In genomic region chr16:92313953-92314741, GRCm38 (mm10) we compare ENCODE assay signal across 8 mouse cellular contexts. TPM values are rescaled to one million over a fixed set of nuclear protein-coding genes. Genes with fewer than 3 reads are reported as not detected.
A peak's percentile ranks its signal among the peaks of the same experiment; 100 is the strongest.
DNase-seq lines count a peak whose midpoint lies in the region; ATAC-seq and TF ChIP-seq lines count a peak whose summit lies in the region.
"Had no signal": no experiment of that assay in that cellular context is flagged by ENCODE, and none has a peak within 500 bp of the region (broad histone marks: within the 10 kb centered on the region; RNA-seq: fewer than 3 reads in every experiment).

No protein-coding gene starts in this region.

- no peaks in the 10 kb centered on the region for H3K9me3 ChIP-seq in embryonic facial prominence, embryonic 14.5 days (ENCODE audit: control insufficient read depth, low read length)
- no peaks in the 10 kb centered on the region for H3K9me3 ChIP-seq in heart, postnatal 0 days (replicated peaks; ENCODE audit: control insufficient read depth, low read length)
- no peaks in the 10 kb centered on the region for H3K9me3 ChIP-seq in lung, embryonic 15.5 days

- H3K9ac ChIP-seq in embryonic facial prominence, embryonic 14.5 days (ENCODE audit: low read depth, low read length) = no peak overlapping the region
- H3K9ac ChIP-seq in heart, postnatal 0 days (replicated peaks; ENCODE audit: low read depth, low read length) = no peak overlapping the region
- H3K9ac ChIP-seq in lung, embryonic 15.5 days = no peak overlapping the region

- peak; percentile 80 for TF ChIP-seq CTCF in bone marrow, adult 2 months (IDR thresholded peaks at IDR 0.05; ENCODE audit: control insufficient read depth, insufficient read depth, low read length)
- peak; percentile 98 for TF ChIP-seq CTCF in heart, postnatal 0 days (IDR thresholded peaks at IDR 0.05; ENCODE audit: low read depth)

- H3K27me3 ChIP-seq in embryonic facial prominence, embryonic 14.5 days (replicated peaks; ENCODE audit: control insufficient read depth, insufficient read depth, low read length) = no peaks in the 10 kb centered on the region
- no peaks in the 10 kb centered on the region for H3K27me3 ChIP-seq in heart, postnatal 0 days (ENCODE audit: control insufficient read depth, insufficient read depth, low read length)
- no peaks in the 10 kb centered on the region for H3K27me3 ChIP-seq in lung, embryonic 15.5 days

- TF ChIP-seq EP300 in heart, postnatal 0 days (IDR thresholded peaks at IDR 0.05; ENCODE audit: low read depth) = no peak

- no peak for TF ChIP-seq POLR2A in bone marrow, adult 2 months (IDR thresholded peaks at IDR 0.05; ENCODE audit: borderline replicate concordance, control insufficient read depth, low read depth, low read length)

- H3K4me3 ChIP-seq in bone marrow, adult 2 months (replicated peaks; ENCODE audit: control insufficient read depth, low read depth, low read length) = no peak overlapping the region
- H3K4me3 ChIP-seq in embryonic facial prominence, embryonic 14.5 days (ENCODE audit: low read depth, low read length) = no peak overlapping the region
- no peak overlapping the region for H3K4me3 ChIP-seq in heart, postnatal 0 days (ENCODE audit: low read depth, low read length)
- H3K4me3 ChIP-seq in lung, embryonic 15.5 days = no peak overlapping the region
- H3K4me3 ChIP-seq: myocyte had no signal

- peaks cover 28% of the 10 kb centered on the region for H3K36me3 ChIP-seq in embryonic facial prominence, embryonic 14.5 days (ENCODE audit: control insufficient read depth, insufficient read depth, low read length)
- H3K36me3 ChIP-seq in heart, postnatal 0 days (replicated peaks; ENCODE audit: control insufficient read depth, insufficient read depth, low read length) = peaks cover 39% of the 10 kb centered on the region
- H3K36me3 ChIP-seq in lung, embryonic 15.5 days = peaks cover 21% of the 10 kb centered on the region

- peak; percentile 81 for ATAC-seq in embryonic facial prominence, embryonic 14.5 days (ENCODE audit: low read depth)
- ATAC-seq in heart, postnatal 0 days (ENCODE audit: insufficient read depth, low read depth) = peak; percentile 73
- peak; percentile 41; the same call in 1 of the 2 replicates for ATAC-seq in lung, embryonic 15.5 days (ENCODE audit: borderline replicate concordance, extremely low read depth, low FRiP score, low TSS enrichment)

- H3K4me2 ChIP-seq in embryonic facial prominence, embryonic 14.5 days (ENCODE audit: low read depth, low read length) = no peak overlapping the region
- no peak overlapping the region for H3K4me2 ChIP-seq in heart, postnatal 0 days (ENCODE audit: low read depth, low read length)
- H3K4me2 ChIP-seq in lung, embryonic 15.5 days = no peak overlapping the region

- H3K27ac ChIP-seq in bone marrow, adult 2 months (ENCODE audit: control insufficient read depth, insufficient read depth, low read depth, low read length, poor library complexity) = no peak overlapping the region
- H3K27ac ChIP-seq in embryonic facial prominence, embryonic 14.5 days (replicated peaks; ENCODE audit: low read depth, low read length) = no peak overlapping the region
- no peak overlapping the region for H3K27ac ChIP-seq in heart, postnatal 0 days (ENCODE audit: low read depth)
- no peak overlapping the region for H3K27ac ChIP-seq in lung, embryonic 15.5 days

- H3K4me1 ChIP-seq in bone marrow, adult 2 months (ENCODE audit: control insufficient read depth, insufficient read depth, low read length) = no peaks in the 10 kb centered on the region
- H3K4me1 ChIP-seq in embryonic facial prominence, embryonic 14.5 days (ENCODE audit: control insufficient read depth, insufficient read depth, low read length) = no peaks in the 10 kb centered on the region
- H3K4me1 ChIP-seq in heart, postnatal 0 days (ENCODE audit: control insufficient read depth, insufficient read depth) = no peaks in the 10 kb centered on the region
- no peaks in the 10 kb centered on the region for H3K4me1 ChIP-seq in lung, embryonic 15.5 days

- DNase-seq in ES-CJ7 (ENCODE audit: low read depth, low spot score) = peak; percentile 69
- DNase-seq in embryonic facial prominence, embryonic 14.5 days (ENCODE audit: low spot score) = peak; percentile 87
- peak; percentile 71 for DNase-seq in heart, postnatal 0 days (ENCODE audit: low spot score)
- peak; percentile 45 to 55 for DNase-seq in kidney, postnatal 4 days
- peak; percentile 79 for DNase-seq in retina, embryonic 14.5 days (ENCODE audit: low spot score)

- 48% methylated on average over 13 of the region's 13 CpGs for WGBS in bone marrow, adult 2 months
- WGBS in embryonic facial prominence, embryonic 14.5 days = 45% methylated on average over 13 of the region's 13 CpGs
- WGBS in heart, postnatal 0 days = 46% methylated on average over 13 of the region's 13 CpGs
- WGBS in lung, embryonic 15.5 days = 47% methylated on average over 13 of the region's 13 CpGs

RNA-seq across cellular contexts. Expression of gene Fam243, which starts 7.1 kb away (rescaled TPM):
- not detected in 2 replicates for polyA plus RNA-seq in bone marrow, adult 2 months (2011; ENCODE audit: insufficient read depth, insufficient read length, low replicate concordance, missing spikeins)
- polyA plus RNA-seq in embryonic facial prominence, embryonic 14.5 days (2014; fragmentation: Nextera tagmentation; extraction: Ambion mirVana) = not detected in 2 replicates
- not detected in 2 replicates for total RNA-seq in heart, postnatal 0 days (2014; rRNA removed; ENCODE audit: low replicate concordance)
- 0.05 TPM in 1 of 2 replicates, not detected in the other for polyA plus RNA-seq in heart, postnatal 0 days (2015; fragmentation: Nextera tagmentation; extraction: Ambion mirVana)
- polyA plus RNA-seq in lung, embryonic 15.5 days (2015; fragmentation: Nextera tagmentation; extraction: Ambion mirVana) = not detected in 2 replicates
- polyA plus RNA-seq: myocyte had no signal

RNA-seq across cellular contexts. Expression of gene Smim11, which starts 13.1 kb away (rescaled TPM):
- 42.2 and 64.0 TPM in 2 replicates for polyA plus RNA-seq in bone marrow, adult 2 months (2011; ENCODE audit: insufficient read depth, insufficient read length, low replicate concordance, missing spikeins)
- polyA plus RNA-seq in embryonic facial prominence, embryonic 14.5 days (2014; fragmentation: Nextera tagmentation; extraction: Ambion mirVana) = 131 and 155 TPM in 2 replicates
- total RNA-seq in heart, postnatal 0 days (2014; rRNA removed; ENCODE audit: low replicate concordance) = 12.3 and 17.5 TPM in 2 replicates
- 165 and 187 TPM in 2 replicates for polyA plus RNA-seq in heart, postnatal 0 days (2015; fragmentation: Nextera tagmentation; extraction: Ambion mirVana)
- 129 TPM in 2 replicates for polyA plus RNA-seq in lung, embryonic 15.5 days (2015; fragmentation: Nextera tagmentation; extraction: Ambion mirVana)

RNA-seq across cellular contexts. Expression of gene Kcne2, which starts 22.0 kb away (rescaled TPM):
- 0.59 TPM in 1 of 2 replicates, not detected in the other for polyA plus RNA-seq in bone marrow, adult 2 months (2011; ENCODE audit: insufficient read depth, insufficient read length, low replicate concordance, missing spikeins)
- 0.12 and 2.3 TPM in 2 replicates for polyA plus RNA-seq in embryonic facial prominence, embryonic 14.5 days (2014; fragmentation: Nextera tagmentation; extraction: Ambion mirVana)
- total RNA-seq in heart, postnatal 0 days (2014; rRNA removed; ENCODE audit: low replicate concordance) = 1.6 and 3.7 TPM in 2 replicates
- polyA plus RNA-seq in heart, postnatal 0 days (2015; fragmentation: Nextera tagmentation; extraction: Ambion mirVana) = 1.5 and 1.8 TPM in 2 replicates
- polyA plus RNA-seq in lung, embryonic 15.5 days (2015; fragmentation: Nextera tagmentation; extraction: Ambion mirVana) = 0.63 and 0.81 TPM in 2 replicates
- polyA plus RNA-seq: myocyte had no signal

RNA-seq across cellular contexts. Expression of gene Kcne1, which starts 45.1 kb away (rescaled TPM):
- polyA plus RNA-seq in bone marrow, adult 2 months (2011; ENCODE audit: insufficient read depth, insufficient read length, low replicate concordance, missing spikeins) = not detected in 2 replicates
- polyA plus RNA-seq in embryonic facial prominence, embryonic 14.5 days (2014; fragmentation: Nextera tagmentation; extraction: Ambion mirVana) = 0.21 TPM in 1 of 2 replicates, not detected in the other
- total RNA-seq in heart, postnatal 0 days (2014; rRNA removed; ENCODE audit: low replicate concordance) = 182 and 283 TPM in 2 replicates
- polyA plus RNA-seq in heart, postnatal 0 days (2015; fragmentation: Nextera tagmentation; extraction: Ambion mirVana) = 324 and 415 TPM in 2 replicates
- 1.1 and 1.8 TPM in 2 replicates for polyA plus RNA-seq in lung, embryonic 15.5 days (2015; fragmentation: Nextera tagmentation; extraction: Ambion mirVana)
- polyA plus RNA-seq: myocyte had no signal
